Mouse (Mus musculus): ENCODE measurements around the gene Aph1b. TPM values are rescaled to one million over a fixed set of nuclear protein-coding genes. Genes with fewer than 3 reads are reported as not detected.
"Not testable (repeated sequence)": the region's sequence is repeated elsewhere in the genome, so short reads cannot be mapped to it uniquely, and the experiment has no call there.

Gene Aph1b
- polyA plus RNA-seq, 1 experiment from 2014 or later, result 11.4 TPM

- Histone ChIP-seq H3K4me3 (peak overlapping the region; percentile 79), H3K9me3 (no peaks in the 10 kb centered on the region), H3K4me1 (replicated peaks) (peaks cover 23% of the 10 kb centered on the region), H3K27me3 (ENCODE audit: insufficient read depth, poor library complexity, severe bottlenecking) (no peaks in the 10 kb centered on the region; the same call in 1 of the 2 replicates), H3K36me3 (peaks cover 6% of the 10 kb centered on the region), H3K27ac (peak overlapping the region; percentile 96)
- no peak for DNase-seq (ENCODE audit: low spot score)
- 2% methylated on average over 43 of the region's 43 CpGs for WGBS
Measured at GRCm38 (mm10) chr9:66794629-66795463, 444 bp downstream of the Aph1b start.

GRCm38 (mm10) chr9:66787821-66788220 is 7.5 kb downstream of the Aph1b start:
- Histone ChIP-seq H3K36me3 (peaks cover 18% of the 10 kb centered on the region), H3K27me3 (ENCODE audit: insufficient read depth, poor library complexity, severe bottlenecking) (no peaks in the 10 kb centered on the region), H3K9me3 (no peaks in the 10 kb centered on the region), H3K4me3 (no peak overlapping the region), H3K27ac (no peak overlapping the region), H3K4me1 (replicated peaks) (no peaks in the 10 kb centered on the region)
- WGBS, result 13% methylated on average over 2 of the region's 2 CpGs
- DNase-seq (ENCODE audit: low spot score), result no peak

- H3K27ac ChIP-seq; H3K4me3 ChIP-seq; DNase-seq (ENCODE audit: low spot score); H3K36me3 ChIP-seq; H3K4me1 ChIP-seq (replicated peaks); H3K9me3 ChIP-seq; H3K27me3 ChIP-seq (ENCODE audit: insufficient read depth, poor library complexity, severe bottlenecking): not testable (repeated sequence)
- 78% methylated on average over 1 of the region's 3 CpGs for WGBS
Measured at GRCm38 (mm10) chr9:66784552-66784951, 10.7 kb downstream of the Aph1b start.

- Histone ChIP-seq H3K9me3 (no peaks in the 10 kb centered on the region), H3K27me3 (ENCODE audit: insufficient read depth, poor library complexity, severe bottlenecking) (no peaks in the 10 kb centered on the region), H3K4me3 (no peak overlapping the region), H3K36me3 (no peaks in the 10 kb centered on the region), H3K27ac (no peak overlapping the region), H3K4me1 (replicated peaks) (no peaks in the 10 kb centered on the region)
- no peak for DNase-seq (ENCODE audit: low spot score)
Measured at GRCm38 (mm10) chr9:66770701-66771100, 24.6 kb downstream of the Aph1b start.

GRCm38 (mm10) chr9:66769275-66769674 is 26.0 kb downstream of the Aph1b start:
- H3K27ac ChIP-seq, result no peak overlapping the region
- no peak for DNase-seq (ENCODE audit: low spot score)
- WGBS, result 93% methylated on average over 3 of the region's 3 CpGs

GRCm38 (mm10) chr9:66768721-66769120 is 26.6 kb downstream of the Aph1b start:
- no peaks in the 10 kb centered on the region for H3K9me3 ChIP-seq
- H3K36me3 ChIP-seq, result no peaks in the 10 kb centered on the region
- no peaks in the 10 kb centered on the region for H3K4me1 ChIP-seq (replicated peaks)
- DNase-seq (ENCODE audit: low spot score), result no peak
- H3K4me3 ChIP-seq, result no peak overlapping the region
- H3K27ac ChIP-seq, result no peak overlapping the region
- WGBS, result 75% methylated on average over 1 of the region's 1 CpGs
- H3K27me3 ChIP-seq (ENCODE audit: insufficient read depth, poor library complexity, severe bottlenecking), result no peaks in the 10 kb centered on the region

More at GRCm38 (mm10) chr9:66769275-66769674, 26.0 kb downstream of the Aph1b start:
- H3K36me3 ChIP-seq, result no peaks in the 10 kb centered on the region
- H3K4me1 ChIP-seq (replicated peaks), result no peaks in the 10 kb centered on the region
- no peaks in the 10 kb centered on the region for H3K27me3 ChIP-seq (ENCODE audit: insufficient read depth, poor library complexity, severe bottlenecking)
- H3K9me3 ChIP-seq, result no peaks in the 10 kb centered on the region
- no peak overlapping the region for H3K4me3 ChIP-seq

GRCm38 (mm10) chr9:66760991-66761390 is 34.3 kb downstream of the Aph1b start:
- WGBS, result 82% methylated on average over 1 of the region's 1 CpGs
- no peaks in the 10 kb centered on the region for H3K9me3 ChIP-seq

GRCm38 (mm10) chr9:66752849-66753248 is 42.4 kb downstream of the Aph1b start:
- H3K9me3 ChIP-seq, result no peaks in the 10 kb centered on the region
- no peak overlapping the region for H3K4me3 ChIP-seq
- no peak overlapping the region for H3K27ac ChIP-seq
- 87% methylated on average over 6 of the region's 6 CpGs for WGBS
- DNase-seq (ENCODE audit: low spot score), result no peak
- H3K36me3 ChIP-seq, result no peaks in the 10 kb centered on the region
- no peaks in the 10 kb centered on the region for H3K4me1 ChIP-seq (replicated peaks)
- no peaks in the 10 kb centered on the region for H3K27me3 ChIP-seq (ENCODE audit: insufficient read depth, poor library complexity, severe bottlenecking)

More at GRCm38 (mm10) chr9:66760991-66761390, 34.3 kb downstream of the Aph1b start:
- H3K4me1 ChIP-seq (replicated peaks), result no peaks in the 10 kb centered on the region
- no peak for DNase-seq (ENCODE audit: low spot score)
- no peak overlapping the region for H3K4me3 ChIP-seq
- H3K27ac ChIP-seq, result no peak overlapping the region
- no peaks in the 10 kb centered on the region for H3K36me3 ChIP-seq
- no peaks in the 10 kb centered on the region for H3K27me3 ChIP-seq (ENCODE audit: insufficient read depth, poor library complexity, severe bottlenecking)

- Histone ChIP-seq H3K27me3 (ENCODE audit: insufficient read depth, poor library complexity, severe bottlenecking) (no peaks in the 10 kb centered on the region), H3K27ac (no peak overlapping the region), H3K36me3 (no peaks in the 10 kb centered on the region), H3K4me1 (replicated peaks) (no peaks in the 10 kb centered on the region), H3K4me3 (no peak overlapping the region), H3K9me3 (no peaks in the 10 kb centered on the region)
- 91% methylated on average over 15 of the region's 15 CpGs for WGBS
- DNase-seq (ENCODE audit: low spot score), result no peak
Measured at GRCm38 (mm10) chr9:66748390-66748789, 46.9 kb downstream of the Aph1b start.

- WGBS, result 82% methylated on average over 2 of the region's 2 CpGs
- Histone ChIP-seq H3K36me3 (no peaks in the 10 kb centered on the region), H3K4me3 (no peak overlapping the region), H3K4me1 (replicated peaks) (no peaks in the 10 kb centered on the region), H3K27me3 (ENCODE audit: insufficient read depth, poor library complexity, severe bottlenecking) (no peaks in the 10 kb centered on the region), H3K27ac (no peak overlapping the region), H3K9me3 (no peaks in the 10 kb centered on the region)
- no peak for DNase-seq (ENCODE audit: low spot score)
Measured at GRCm38 (mm10) chr9:66744531-66744930, 50.8 kb downstream of the Aph1b start.

GRCm38 (mm10) chr9:66739516-66739915 is 55.8 kb downstream of the Aph1b start:
- H3K27me3 ChIP-seq (ENCODE audit: insufficient read depth, poor library complexity, severe bottlenecking), result no peaks in the 10 kb centered on the region
- no peaks in the 10 kb centered on the region for H3K9me3 ChIP-seq
- 88% methylated on average over 7 of the region's 7 CpGs for WGBS
- H3K4me1 ChIP-seq (replicated peaks), result no peaks in the 10 kb centered on the region
- H3K27ac ChIP-seq, result no peak overlapping the region
- no peak for DNase-seq (ENCODE audit: low spot score)
- no peaks in the 10 kb centered on the region for H3K36me3 ChIP-seq
- no peak overlapping the region for H3K4me3 ChIP-seq

- Histone ChIP-seq H3K4me3 (no peak overlapping the region), H3K27ac (no peak overlapping the region), H3K27me3 (ENCODE audit: insufficient read depth, poor library complexity, severe bottlenecking) (no peaks in the 10 kb centered on the region), H3K4me1 (replicated peaks) (peaks cover 8% of the 10 kb centered on the region), H3K36me3 (no peaks in the 10 kb centered on the region), H3K9me3 (no peaks in the 10 kb centered on the region)
- DNase-seq (ENCODE audit: low spot score), result no peak
- 73% methylated on average over 2 of the region's 2 CpGs for WGBS
Measured at GRCm38 (mm10) chr9:66736551-66736950, 58.7 kb downstream of the Aph1b start.

GRCm38 (mm10) chr9:66736016-66736415 is 59.3 kb downstream of the Aph1b start:
- no peaks in the 10 kb centered on the region for H3K36me3 ChIP-seq
- H3K27me3 ChIP-seq (ENCODE audit: insufficient read depth, poor library complexity, severe bottlenecking), result no peaks in the 10 kb centered on the region
- DNase-seq (ENCODE audit: low spot score), result no peak
- no peak overlapping the region for H3K4me3 ChIP-seq
- no peak overlapping the region for H3K27ac ChIP-seq
- H3K9me3 ChIP-seq, result no peaks in the 10 kb centered on the region
- peaks cover 8% of the 10 kb centered on the region for H3K4me1 ChIP-seq (replicated peaks)
- 82% methylated on average over 3 of the region's 3 CpGs for WGBS
